Mouse (Mus musculus): Measurements from ENCODE around the gene Syt15.

Syt15 gene

GRCm38 (mm10) chr14:34219295-34219694, at the start of gene Syt15:
Syt15 (plus strand) TSS chr14:34219595.
- DNase-seq = no peak

DNA sequence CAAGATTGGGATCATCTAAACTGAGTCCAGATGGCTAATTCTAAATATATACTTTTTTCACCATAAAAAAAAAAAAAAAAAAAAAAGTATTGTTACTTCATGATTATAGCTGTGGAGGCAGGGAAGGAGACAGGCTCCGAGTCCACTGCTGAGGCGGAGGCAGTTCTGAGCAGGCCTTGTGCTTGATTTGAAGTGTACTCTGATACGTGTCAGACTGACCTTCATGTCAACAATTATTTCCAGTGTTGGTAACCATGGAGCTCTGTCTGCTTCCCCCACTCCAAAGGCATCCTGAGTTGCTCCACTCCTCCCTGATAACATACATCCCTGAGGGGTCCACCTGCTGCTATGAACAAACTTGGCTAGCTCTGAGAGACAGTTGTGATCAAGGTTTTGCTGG, 48.3 kb upstream of the Syt15 start:
- DNase-seq = no peak

DNA sequence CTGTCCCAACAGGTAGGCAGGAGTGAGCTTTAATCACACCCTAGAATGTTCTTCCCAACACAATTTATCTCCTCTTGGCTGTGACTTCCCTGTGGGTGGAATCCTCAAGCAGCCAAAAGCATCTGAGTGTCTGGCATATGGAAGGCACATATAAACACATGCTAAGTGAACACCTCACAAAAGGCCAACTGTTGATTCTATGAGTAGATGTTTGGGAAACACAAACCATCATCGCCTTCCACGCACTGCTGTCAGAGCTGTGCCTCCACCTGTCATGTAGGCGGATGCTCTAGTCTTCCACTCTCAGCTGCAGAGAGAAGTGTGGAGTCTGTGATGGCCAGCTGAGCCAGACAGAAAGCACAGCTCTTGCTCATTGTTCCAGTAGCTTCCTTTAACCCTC, 40.0 kb upstream of the Syt15 start:
- DNase-seq = peak; percentile 49

GRCm38 (mm10) chr14:34183101-34183500, 36.3 kb upstream of the Syt15 start:
- no peak for DNase-seq

GRCm38 (mm10) chr14:34188629-34189028, 30.8 kb upstream of the Syt15 start:
- peak; percentile 41 for DNase-seq

- DNase-seq = no peak
These were observed 29.0 kb upstream of the Syt15 start for GRCm38 (mm10) chr14:34190361-34190760.

DNA sequence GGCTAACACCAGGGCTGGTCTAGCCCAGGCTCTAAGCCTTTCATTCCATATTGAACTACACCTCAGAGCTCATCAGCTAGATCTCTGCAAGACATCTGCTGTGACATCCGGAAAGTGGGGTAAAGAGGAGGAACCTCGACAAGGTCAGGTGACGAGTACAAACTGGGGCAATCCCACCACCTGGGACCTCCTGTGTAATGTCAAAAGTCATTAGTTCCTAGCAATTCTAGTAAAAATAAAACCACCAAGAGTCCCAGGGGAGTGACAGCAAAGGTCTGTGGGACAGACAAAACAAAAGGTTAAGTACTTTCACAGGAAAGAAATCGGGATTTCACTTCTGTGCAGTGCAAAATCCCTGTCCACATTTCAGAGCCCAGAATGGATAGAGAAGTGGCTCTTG, 25.5 kb upstream of the Syt15 start:
- no peak for DNase-seq

GRCm38 (mm10) chr14:34195466-34195865, 23.9 kb upstream of the Syt15 start:
- no peak for DNase-seq

GRCm38 (mm10) chr14:34196706-34197105, 22.7 kb upstream of the Syt15 start:
- no peak for DNase-seq

DNA sequence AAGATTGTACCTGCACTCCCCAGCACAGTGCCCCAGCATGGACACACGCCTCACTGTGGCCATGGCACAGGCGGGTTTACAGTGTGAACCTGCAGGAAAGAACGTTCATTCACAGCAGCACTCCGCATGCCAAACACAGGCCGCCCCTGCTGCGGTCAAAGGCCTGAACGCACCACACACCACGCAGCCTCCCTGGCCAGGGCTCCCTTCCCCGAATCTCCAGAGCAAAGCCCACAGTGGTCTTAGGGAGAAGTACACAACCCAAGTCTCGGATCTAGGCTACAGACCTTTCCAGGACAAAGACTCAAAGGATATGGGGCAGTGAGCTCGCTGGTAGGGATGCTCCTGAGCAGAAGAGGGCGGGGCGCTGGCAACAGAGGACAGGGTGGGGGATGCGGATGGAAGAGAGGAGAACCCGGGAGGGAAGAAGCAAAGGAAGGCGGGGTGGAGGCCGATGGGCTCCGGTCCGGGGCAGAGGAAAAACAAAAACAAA, 18.6 kb upstream of the Syt15 start:
- no peak for DNase-seq

DNA sequence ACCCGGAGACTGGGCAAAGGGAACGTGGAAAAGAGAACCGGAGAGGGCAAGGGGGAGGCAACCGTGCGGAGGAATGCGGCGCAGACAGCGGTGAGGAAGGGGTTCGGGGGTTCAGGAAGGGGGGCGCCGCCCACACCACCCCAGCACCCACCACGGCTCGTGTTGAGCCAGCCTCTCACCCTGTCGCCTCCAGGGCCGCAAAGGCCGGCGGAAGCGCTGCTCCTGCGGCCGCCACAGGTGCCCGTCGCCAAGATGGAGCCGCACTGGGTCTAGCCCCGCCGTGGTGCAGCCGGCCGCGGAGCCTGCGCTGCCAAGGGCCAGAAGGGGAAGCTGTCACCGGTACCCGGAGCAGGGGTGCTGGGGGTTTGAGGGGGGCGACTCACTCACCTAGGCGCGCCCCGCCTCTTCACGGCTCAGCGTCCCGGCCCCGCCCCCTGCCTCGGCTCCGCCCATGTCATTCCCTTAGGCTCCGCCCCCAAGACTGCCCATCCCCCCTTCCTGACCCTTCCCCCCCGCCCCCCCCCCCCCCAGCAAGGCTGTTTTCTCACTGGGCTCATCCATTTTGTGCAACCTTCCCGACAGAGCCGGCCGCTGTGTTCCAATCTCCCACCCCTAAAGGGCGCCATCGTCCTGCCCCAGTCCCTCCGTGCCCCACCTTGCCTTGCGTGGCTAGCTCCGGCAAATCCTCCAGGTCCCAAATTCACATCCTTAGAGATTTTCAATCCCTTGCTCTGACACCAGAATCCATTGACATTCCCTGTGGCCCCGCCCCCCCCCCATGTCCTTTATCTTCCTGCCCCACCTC, 18.0 kb upstream of the Syt15 start, which contains the start of gene Gprin2:
Gene Gprin2 (minus strand): TSS at position 423 of the 805 bp plus-strand sequence.
- peak; percentile 57 for DNase-seq

- DNase-seq = no peak
These were observed 11.4 kb upstream of the Syt15 start for GRCm38 (mm10) chr14:34207996-34208395.

DNA sequence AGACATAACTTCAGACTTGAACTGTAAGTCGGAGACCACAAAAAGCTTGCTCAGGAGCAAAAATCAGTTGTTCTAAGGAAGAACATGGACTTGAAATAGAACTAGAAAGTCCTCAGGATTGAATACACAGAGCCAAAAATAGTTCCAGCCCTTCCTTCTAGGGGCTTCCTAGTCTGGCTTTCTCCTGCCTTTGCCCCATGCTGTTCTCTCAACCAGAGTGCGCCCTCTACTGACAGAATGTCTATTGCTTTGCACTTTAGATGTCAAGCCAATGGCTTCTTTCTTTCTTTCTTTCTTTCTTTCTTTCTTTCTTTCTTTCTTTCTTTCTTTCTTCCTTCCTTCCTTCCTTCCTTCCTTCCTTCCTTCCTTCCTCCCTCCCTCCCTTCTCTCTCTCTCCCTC, 10.7 kb upstream of the Syt15 start:
- peak; percentile 64 for DNase-seq

DNA sequence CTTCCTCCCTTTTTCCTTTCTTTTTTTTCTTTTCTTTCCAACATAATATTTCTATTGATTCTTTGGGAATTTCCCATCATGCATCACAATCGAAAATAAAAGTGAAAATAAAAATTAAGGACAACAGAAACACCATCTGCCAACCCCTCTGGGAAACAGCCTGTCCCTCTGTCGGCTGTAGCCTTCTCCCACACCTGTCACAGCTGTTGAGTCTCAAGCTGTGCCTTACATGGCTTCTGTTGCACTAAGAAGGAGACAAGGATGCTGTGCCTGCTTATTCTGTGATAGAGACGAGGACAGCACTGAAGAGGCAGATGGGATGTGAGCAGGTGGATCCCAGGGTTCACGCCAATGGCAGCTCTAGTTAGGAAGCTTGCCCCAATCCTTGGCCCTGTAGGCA, 10.3 kb upstream of the Syt15 start:
- DNase-seq = no peak

- no peak for DNase-seq
These were observed 9.5 kb upstream of the Syt15 start for GRCm38 (mm10) chr14:34209942-34210341.

DNA sequence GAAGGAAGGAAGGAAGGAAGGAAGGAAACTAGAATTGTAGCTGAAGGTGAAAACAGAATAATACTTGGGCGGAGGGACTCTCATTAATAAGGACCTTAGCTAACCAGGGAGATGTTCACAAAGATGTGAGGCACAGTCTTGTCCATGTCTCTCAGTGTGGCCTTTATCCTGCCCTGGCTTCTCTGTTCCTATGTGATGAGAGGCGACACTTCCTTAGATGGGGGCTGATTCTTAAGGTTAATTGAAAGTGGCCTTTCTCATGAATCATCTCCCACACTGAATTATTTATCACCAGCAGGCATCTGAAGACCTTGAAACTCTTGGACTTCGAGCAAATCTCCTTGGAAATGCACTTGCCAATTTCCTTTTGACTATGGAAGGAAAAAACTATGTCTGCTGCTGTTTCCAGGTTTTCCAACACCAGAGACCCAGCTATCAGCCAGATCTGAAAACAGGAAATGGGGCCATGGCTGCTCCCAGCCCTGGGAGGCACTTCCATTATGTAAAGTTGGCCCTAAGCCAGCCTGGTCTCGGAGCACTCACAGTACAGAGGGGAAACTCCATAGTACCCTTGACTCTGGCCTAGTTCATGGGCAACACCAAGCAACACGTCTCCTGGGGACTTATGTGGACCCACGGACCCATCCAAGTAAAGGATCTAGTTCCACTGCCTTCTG, 3.8 kb upstream of the Syt15 start:
- DNase-seq = no peak

- no peak for DNase-seq
These were observed 397 bp downstream of the Syt15 start for GRCm38 (mm10) chr14:34219786-34220198.

- DNase-seq = no peak
These were observed 1.0 kb downstream of the Syt15 start for GRCm38 (mm10) chr14:34220426-34220825.

DNA sequence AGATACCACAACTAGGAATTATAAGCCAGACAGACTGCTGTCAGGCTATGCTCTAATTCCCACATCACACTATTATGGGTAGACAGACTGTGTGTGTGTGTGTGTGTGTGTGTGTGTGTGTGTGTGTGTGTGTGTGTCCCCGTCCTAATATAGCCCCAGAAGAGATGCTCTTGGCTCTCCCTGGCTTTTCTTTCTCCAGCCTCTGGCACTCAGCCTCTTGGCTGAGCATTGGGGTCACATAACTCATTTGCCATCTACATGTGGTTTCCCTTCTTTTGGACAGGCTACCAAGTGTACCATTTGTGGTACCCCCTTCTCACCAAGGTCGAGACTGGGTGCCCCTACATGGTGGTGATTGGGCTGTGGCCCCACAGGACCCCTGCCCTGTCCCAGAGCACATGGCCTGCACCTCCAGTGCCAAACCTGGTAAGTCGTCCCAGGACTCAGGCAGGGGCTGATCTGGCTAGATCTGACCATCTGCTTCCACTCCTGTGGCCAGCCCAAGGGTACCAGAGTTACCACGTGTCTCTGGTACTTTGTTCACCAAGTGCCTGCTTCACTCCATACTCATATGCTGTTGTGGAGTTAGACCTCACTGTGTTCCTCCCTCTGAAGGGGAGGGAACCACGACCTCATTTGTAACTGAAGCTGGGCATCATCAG, 2.2 kb downstream of the Syt15 start:
- no peak for DNase-seq

DNA sequence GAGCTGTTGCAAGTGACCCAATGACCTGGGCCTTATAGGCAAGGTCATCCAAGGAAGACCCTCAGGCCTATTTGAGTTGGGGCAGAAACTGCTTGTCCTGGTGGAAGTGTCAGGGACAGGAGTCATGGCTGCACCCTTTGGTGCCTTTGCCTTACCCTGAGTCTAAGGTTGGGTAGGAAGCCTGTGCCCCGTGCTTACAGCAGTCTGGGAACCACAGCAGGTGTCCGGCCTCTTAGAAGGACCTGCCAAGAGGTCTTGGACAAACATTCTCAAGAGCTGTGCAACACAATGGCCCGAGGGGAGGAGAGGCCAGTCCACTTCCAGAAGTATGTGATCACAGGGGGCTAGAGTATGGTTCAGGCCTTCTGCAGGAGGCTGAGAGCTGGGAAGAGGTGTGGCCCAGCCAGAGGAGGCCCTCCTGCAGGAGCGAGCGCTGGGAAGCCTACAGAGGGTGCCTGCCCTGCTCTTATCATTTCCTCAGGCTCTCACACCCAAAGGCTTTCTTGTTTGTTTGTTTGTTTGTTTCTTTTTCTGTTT, 4.0 kb downstream of the Syt15 start:
- DNase-seq = no peak

DNA sequence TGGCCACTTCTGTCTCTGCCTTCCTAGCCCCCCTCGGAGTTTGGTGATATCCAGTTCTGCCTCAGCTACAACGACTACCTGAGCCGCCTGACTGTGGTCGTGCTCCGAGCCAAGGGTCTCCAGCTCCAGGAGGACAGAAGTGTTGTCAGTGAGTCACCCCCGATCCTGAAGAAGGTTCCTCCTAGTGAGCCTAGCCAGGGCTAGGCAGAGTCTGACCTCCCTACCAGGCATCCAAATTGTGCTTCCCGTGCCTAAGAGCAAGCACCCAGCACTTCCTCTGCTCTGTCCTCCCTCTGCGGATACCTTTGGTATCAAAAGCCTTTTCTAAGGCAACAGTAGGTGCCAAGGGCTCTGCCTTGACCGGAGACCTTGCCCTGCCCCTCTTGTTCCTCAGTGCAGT, 6.6 kb downstream of the Syt15 start:
- DNase-seq = no peak

GRCm38 (mm10) chr14:34226566-34226965, 7.2 kb downstream of the Syt15 start:
- no peak for DNase-seq

- no peak for DNase-seq
These were observed 8.6 kb downstream of the Syt15 start for GRCm38 (mm10) chr14:34227981-34228380.
